Mouse (Mus musculus): ENCODE measurements at regions not wholly inside any gene's neighbourhood (a gene's known extent, or its start where the extent isn't known, plus 50 kb on each side); places are given as distances from the start of the nearest gene placed in this dataset.
A peak's percentile ranks its signal among the peaks of the same experiment; 100 is the strongest.

DNA sequence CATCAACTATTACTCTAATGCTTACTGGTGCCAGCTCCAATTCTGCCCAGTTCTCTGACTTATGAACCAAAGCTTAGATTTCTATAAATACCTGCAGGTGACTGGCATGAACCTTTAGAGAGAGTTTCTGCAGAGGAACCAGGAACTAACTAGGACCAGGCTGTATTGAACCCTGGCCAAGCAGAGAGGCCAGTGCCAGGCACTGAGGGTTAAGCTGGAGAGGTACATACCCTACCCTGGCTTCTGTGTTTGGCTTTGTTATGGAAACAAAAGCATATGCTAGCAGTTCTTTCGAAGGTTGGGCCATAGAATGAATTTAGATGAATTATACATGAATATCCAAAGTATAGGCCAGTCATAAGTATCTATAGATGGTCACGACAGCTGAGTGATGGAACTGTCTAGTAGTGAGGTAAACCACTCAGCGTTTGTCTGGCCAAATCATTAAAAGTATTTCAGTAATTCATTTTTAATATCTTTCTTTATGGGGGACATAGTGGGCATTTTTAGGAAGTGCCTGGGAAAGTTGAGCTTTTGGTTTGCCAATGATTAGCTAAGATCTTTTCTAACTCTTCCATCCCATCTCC lies 107.0 kb downstream of the Slc4a3 start:
- Histone ChIP-seq H3K27me3 (replicated peaks) (no peaks in the 10 kb centered on the region), H3K9me3 (0 out of 2 replicates have a peak, but pooled peaks cover 5% of the 10 kb centered on the region), H3K4me3 (replicated peaks) (no peak overlapping the region), H3K36me3 (replicated peaks; ENCODE audit: low read length) (no peaks in the 10 kb centered on the region), H3K4me1 (peaks cover 3% of the 10 kb centered on the region)
- TF ChIP-seq FLI1 (IDR thresholded peaks at IDR 0.05; ENCODE audit: low read length) (no peak), GATA1 (IDR thresholded peaks at IDR 0.05; ENCODE audit: borderline replicate concordance, low read length) (no peak)

DNA sequence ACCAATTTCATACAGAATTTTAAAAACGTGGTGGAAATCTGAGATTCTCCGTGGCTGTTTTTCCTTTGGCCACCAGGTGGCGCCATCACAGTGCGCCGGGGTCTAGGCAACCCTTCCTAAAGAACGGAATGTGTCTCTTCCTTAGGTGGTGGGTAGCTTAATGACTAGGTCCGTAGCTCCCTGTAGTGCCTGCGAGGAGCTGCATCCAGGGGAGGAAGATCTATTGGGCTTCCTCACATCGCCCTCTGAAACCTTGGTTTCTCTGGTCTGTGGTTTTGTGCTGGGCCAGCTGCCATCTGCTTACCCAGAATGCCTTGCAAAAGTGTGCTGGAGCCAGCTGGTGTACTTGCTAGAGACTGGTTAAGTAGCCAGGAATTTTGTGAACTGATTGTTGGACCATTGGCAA lies 107.6 kb downstream of the Slc4a3 start:
- TF ChIP-seq FLI1 (IDR thresholded peaks at IDR 0.05; ENCODE audit: low read length) (no peak), GATA1 (IDR thresholded peaks at IDR 0.05; ENCODE audit: borderline replicate concordance, low read length) (no peak)
- Histone ChIP-seq H3K36me3 (replicated peaks; ENCODE audit: low read length) (no peaks in the 10 kb centered on the region), H3K4me1 (peaks cover 3% of the 10 kb centered on the region), H3K27me3 (replicated peaks) (no peaks in the 10 kb centered on the region), H3K9me3 (0 out of 2 replicates have a peak, but pooled peaks cover 5% of the 10 kb centered on the region), H3K4me3 (replicated peaks) (peak overlapping the region; percentile 50)

DNA sequence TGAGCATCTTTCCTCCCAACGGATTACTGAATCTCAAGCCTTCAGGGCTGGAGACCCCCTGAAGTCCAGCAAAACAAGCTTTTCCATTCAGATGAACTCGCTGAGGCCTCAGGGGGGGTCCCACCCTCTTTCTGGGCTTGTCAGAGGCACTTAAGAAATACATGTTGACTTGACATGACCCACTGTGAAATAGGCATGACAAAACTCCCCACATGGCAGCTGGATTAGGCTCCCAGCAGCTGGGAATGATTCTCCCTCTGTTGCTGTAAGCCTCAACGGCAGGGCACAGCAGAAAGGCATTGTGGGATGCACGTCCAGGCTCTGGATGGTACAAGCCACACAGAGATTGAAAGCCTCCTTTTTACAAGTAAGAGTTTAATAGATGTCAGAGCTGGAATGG lies 110.5 kb downstream of the Slc4a3 start:
- peaks cover 3% of the 10 kb centered on the region for H3K4me1 ChIP-seq
- no peaks in the 10 kb centered on the region for H3K36me3 ChIP-seq (replicated peaks; ENCODE audit: low read length)
- no peak overlapping the region for H3K4me3 ChIP-seq (replicated peaks)
- H3K9me3 ChIP-seq: peaks cover 14% of the 10 kb centered on the region; the same call in 1 of the 2 replicates
- TF ChIP-seq GATA1 (IDR thresholded peaks at IDR 0.05; ENCODE audit: borderline replicate concordance, low read length) (no peak), FLI1 (IDR thresholded peaks at IDR 0.05; ENCODE audit: low read length) (no peak)
- H3K27me3 ChIP-seq (replicated peaks): no peaks in the 10 kb centered on the region

DNA sequence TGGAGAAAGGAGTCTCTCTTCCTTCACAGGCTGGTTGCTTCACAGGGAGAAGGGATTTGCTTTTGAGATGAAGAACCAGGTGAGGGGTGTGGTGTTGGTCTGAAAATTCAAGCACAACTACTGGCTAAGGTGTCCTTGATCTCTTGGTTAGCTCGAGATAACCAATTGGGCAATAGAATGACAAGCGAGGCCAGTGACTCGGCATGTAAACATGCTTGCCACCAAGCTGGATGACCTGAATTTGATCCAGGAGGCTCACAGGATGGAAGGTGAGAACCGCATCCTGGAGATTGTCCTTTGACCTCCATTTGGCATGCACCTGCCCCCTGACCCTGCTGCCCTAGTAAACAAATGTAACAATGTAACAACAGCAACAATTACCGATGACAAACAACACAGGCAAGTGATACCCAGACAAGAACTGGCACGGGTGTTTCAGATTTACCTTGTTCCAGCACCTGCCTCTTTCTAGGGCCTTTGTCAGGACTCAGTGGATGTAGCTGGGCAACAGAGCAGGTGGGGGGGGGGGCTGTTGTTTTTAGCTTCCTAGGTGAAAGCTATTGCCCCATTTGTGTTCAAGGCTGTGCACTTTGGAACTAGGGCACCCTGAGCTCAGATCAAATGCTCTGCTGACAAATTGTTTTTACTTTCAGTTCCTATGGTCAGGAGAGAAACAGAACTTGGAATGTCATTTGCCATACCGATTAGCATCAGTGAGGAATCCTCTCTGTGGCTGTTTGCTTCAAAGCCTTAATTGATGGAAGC lies 114.5 kb downstream of the Slc4a3 start:
- TF ChIP-seq GATA1 (IDR thresholded peaks at IDR 0.05; ENCODE audit: borderline replicate concordance, low read length) (no peak), FLI1 (IDR thresholded peaks at IDR 0.05; ENCODE audit: low read length) (no peak)
- Histone ChIP-seq H3K9me3 (peaks cover 32% of the 10 kb centered on the region), H3K36me3 (replicated peaks; ENCODE audit: low read length) (no peaks in the 10 kb centered on the region), H3K27me3 (replicated peaks) (no peaks in the 10 kb centered on the region), H3K4me1 (no peaks in the 10 kb centered on the region), H3K4me3 (replicated peaks) (no peak overlapping the region)

DNA sequence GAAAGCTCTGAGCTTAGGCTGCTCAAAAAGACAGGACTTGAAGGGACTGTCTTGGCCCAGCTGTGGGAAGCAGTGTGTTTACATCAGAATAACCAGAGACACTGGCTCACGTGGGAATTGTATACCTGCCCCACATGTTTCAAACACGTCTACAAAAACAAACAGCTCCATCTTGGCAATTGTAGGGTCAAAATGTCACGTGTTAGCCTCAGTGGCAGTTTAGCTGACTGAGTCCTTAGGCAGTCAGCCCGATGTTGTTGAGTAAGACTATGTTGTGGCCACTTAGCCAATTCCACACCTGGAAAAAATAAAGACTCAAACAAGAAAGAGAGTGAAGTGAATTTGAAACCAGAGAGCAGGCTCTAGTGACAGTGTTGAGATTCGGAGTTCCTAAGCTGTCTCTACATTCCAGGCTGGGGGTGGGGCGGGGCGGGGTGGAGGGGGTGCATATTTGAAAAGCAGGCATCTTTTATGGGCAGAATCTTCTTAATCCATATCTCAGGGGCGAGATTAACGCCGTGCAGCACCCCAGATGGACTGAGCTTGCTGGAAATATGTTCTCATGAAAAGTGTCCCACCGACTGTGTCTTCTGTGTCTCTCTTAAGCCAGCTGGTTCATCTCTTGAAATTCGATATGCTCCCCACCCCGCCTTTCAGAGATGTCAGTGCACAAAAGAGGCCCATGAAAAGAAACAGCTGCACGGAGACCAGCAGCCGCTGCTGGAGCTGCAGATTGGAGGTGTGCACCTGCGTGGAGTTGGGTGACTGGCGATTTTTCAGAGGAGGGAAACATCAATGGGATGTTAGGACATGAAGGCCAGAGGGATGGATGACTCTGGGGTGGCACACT lies 116.3 kb downstream of the Slc4a3 start:
- H3K9me3 ChIP-seq: peaks cover 39% of the 10 kb centered on the region
- no peaks in the 10 kb centered on the region for H3K4me1 ChIP-seq
- H3K4me3 ChIP-seq (replicated peaks): no peak overlapping the region
- no peaks in the 10 kb centered on the region for H3K36me3 ChIP-seq (replicated peaks; ENCODE audit: low read length)
- TF ChIP-seq GATA1 (IDR thresholded peaks at IDR 0.05; ENCODE audit: borderline replicate concordance, low read length) (no peak), FLI1 (IDR thresholded peaks at IDR 0.05; ENCODE audit: low read length) (no peak)
- H3K27me3 ChIP-seq (replicated peaks): no peaks in the 10 kb centered on the region

DNA sequence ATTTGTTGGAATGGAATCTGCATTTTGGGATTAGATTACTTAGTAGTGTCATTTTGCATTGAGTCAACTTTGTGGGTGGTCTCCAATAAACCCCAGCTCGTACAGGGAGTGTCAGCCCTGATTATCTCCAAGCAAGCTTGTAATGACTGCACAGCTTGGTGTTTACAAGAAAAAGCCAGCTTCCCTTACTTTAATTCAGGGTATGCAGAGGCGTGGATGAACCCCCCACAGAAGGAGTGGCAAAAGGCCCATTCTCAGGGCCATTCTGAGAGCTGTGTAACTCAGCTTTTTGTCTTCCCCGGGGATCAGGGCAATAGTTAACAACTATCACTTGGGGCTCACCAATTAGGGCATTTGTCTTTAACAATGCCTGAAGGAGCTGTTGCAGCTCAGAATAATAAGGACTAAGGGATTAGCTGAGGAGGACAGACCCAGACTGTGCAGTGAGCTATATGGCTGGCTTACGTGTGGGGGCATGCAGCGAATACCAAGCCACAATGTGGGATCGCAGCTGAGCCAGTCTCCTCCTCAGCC lies 121.7 kb downstream of the Slc4a3 start:
- no peak for TF ChIP-seq GATA1 (IDR thresholded peaks at IDR 0.05; ENCODE audit: borderline replicate concordance, low read length)
- TF ChIP-seq FLI1 (IDR thresholded peaks at IDR 0.05; ENCODE audit: low read length): no peak
- Histone ChIP-seq H3K36me3 (replicated peaks; ENCODE audit: low read length) (no peaks in the 10 kb centered on the region), H3K9me3 (peaks cover 61% of the 10 kb centered on the region), H3K4me1 (no peaks in the 10 kb centered on the region), H3K4me3 (replicated peaks) (no peak overlapping the region), H3K27me3 (replicated peaks) (no peaks in the 10 kb centered on the region)

DNA sequence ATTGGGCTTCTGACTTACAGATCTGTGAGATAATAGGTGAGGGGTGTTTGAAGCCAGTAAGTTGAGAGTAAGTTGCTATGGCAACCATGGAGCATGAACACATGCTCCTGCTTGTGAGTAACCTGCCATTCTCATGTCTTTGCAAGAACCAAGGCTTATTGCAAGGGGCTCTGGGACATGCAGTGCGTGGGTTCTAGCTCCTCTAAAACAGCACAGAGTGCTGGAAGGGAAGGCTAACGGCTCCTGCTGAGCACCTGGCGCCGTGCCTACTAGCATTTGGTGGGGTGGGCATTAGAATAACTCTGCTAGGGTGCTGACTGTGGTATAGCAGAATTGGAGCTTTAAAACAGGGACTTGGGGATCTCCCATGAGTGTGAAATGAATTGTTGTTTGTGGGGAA lies 130.2 kb downstream of the Slc4a3 start:
- Histone ChIP-seq H3K4me1 (no peaks in the 10 kb centered on the region), H3K9me3 (peaks cover 38% of the 10 kb centered on the region), H3K4me3 (replicated peaks) (no peak overlapping the region), H3K36me3 (replicated peaks; ENCODE audit: low read length) (no peaks in the 10 kb centered on the region), H3K27me3 (replicated peaks) (no peaks in the 10 kb centered on the region)
- TF ChIP-seq GATA1 (IDR thresholded peaks at IDR 0.05; ENCODE audit: borderline replicate concordance, low read length): no peak
- no peak for TF ChIP-seq FLI1 (IDR thresholded peaks at IDR 0.05; ENCODE audit: low read length)

DNA sequence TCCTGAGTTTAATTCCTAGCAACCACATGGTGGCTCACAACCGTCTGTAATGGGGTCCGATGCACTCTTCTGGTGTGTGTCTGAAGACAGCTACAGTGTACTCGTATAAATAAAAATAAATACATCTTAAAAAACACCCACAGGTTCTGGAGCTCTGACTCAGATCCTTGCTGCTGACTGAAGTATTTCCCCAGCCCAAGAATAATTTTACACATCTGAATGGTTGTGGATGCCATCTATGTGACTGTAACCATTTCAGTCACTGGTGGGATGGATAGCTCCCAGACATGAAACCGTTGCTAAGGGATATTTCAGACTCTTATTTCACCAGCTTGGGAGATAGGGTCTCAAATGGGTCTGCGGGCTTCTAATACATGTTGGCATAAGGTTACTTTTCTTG lies 131.6 kb downstream of the Slc4a3 start:
- H3K4me3 ChIP-seq (replicated peaks): no peak overlapping the region
- H3K9me3 ChIP-seq: peaks cover 35% of the 10 kb centered on the region
- H3K36me3 ChIP-seq (replicated peaks; ENCODE audit: low read length): no peaks in the 10 kb centered on the region
- TF ChIP-seq FLI1 (IDR thresholded peaks at IDR 0.05; ENCODE audit: low read length) (no peak), GATA1 (IDR thresholded peaks at IDR 0.05; ENCODE audit: borderline replicate concordance, low read length) (no peak)
- no peaks in the 10 kb centered on the region for H3K4me1 ChIP-seq
- H3K27me3 ChIP-seq (replicated peaks): no peaks in the 10 kb centered on the region

DNA sequence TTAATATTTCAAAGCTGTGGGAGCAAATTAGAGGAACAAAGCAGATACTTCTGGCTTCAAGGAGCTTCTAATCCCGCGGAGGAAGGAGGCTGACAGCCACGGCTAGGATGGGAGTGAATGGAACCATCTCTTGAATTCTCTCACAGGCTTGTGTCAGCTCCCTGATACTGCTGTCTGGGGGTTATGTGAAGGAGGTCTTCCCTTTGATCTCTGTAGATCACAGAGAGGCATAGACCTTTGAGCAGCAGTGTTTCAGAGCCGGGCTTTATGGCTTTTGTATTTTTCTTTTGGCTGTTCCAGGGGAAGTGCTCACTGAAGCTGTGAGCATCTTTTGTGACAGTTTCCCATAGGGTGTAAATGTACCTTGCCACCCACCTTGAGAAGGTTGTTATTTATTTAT lies 132.2 kb downstream of the Slc4a3 start:
- H3K9me3 ChIP-seq: peaks cover 35% of the 10 kb centered on the region
- H3K27me3 ChIP-seq (replicated peaks): no peaks in the 10 kb centered on the region
- no peak overlapping the region for H3K4me3 ChIP-seq (replicated peaks)
- TF ChIP-seq GATA1 (IDR thresholded peaks at IDR 0.05; ENCODE audit: borderline replicate concordance, low read length) (no peak), FLI1 (IDR thresholded peaks at IDR 0.05; ENCODE audit: low read length) (no peak)
- no peaks in the 10 kb centered on the region for H3K4me1 ChIP-seq
- no peaks in the 10 kb centered on the region for H3K36me3 ChIP-seq (replicated peaks; ENCODE audit: low read length)
